Mouse (Mus musculus) embryonic facial prominence, embryonic 12.5 days (tissue): ENCODE data around the gene Tceal9. TPM values are rescaled to one million over a fixed set of nuclear protein-coding genes. Genes with fewer than 3 reads are reported as not detected.

ENCODE experiments used
- ATAC-seq: fragments of 200-750 bp; cut with Nextera tagmentation; 2 replicates; pipeline ENCODE4 v1.8.0; 2017; ENCODE audit not compliant: insufficient number of reproducible peaks, insufficient read depth, low FRiP score, low TSS enrichment
- H3K27ac ChIP-seq: fragments of 300-500 bp; sonication (generic); 2 replicates; pipeline ENCODE4 v1.5.1; 2016; ENCODE audit warnings: mild to moderate bottlenecking
- H3K27me3 ChIP-seq: fragments of 300-500 bp; sonication (generic); 2 replicates; pipeline ENCODE4 v1.6.1; 2016; ENCODE audit warnings: mild to moderate bottlenecking, moderate library complexity
- H3K36me3 ChIP-seq: fragments of 300-500 bp; sonication (generic); 2 replicates; pipeline ENCODE4 v1.6.1; 2016; ENCODE audit warnings: mild to moderate bottlenecking
- H3K4me1 ChIP-seq: fragments of 300-500 bp; sonication (generic); 2 replicates; pipeline ENCODE4 v1.6.1; 2016
- H3K4me2 ChIP-seq: fragments of 300-500 bp; sonication (generic); replicated peaks from 2 replicates; pipeline ENCODE4 v1.6.1; 2016; ENCODE audit warnings: mild to moderate bottlenecking, moderate library complexity
- H3K4me3 ChIP-seq: fragments of 300-500 bp; sonication (generic); 2 replicates; pipeline ENCODE4 v1.5.1; 2016; ENCODE audit warnings: mild to moderate bottlenecking
- H3K9ac ChIP-seq: fragments of 300-500 bp; sonication (generic); 2 replicates; pipeline ENCODE4 v1.6.1; 2016; ENCODE audit warnings: mild to moderate bottlenecking, moderate library complexity
- H3K9me3 ChIP-seq: fragments of 300-500 bp; sonication (generic); 2 replicates; pipeline ENCODE4 v1.6.1; 2016; ENCODE audit warnings: mild to moderate bottlenecking, moderate library complexity
- WGBS: fragments of 180-500 bp; shearing (Covaris S2); methylation state at CpG from one replicate; pipeline ENCODE4 v1.1.7; 2016; 5-methylcytosine and 5-hydroxymethylcytosine counted together
- polyA plus RNA-seq: library from polyadenylated mRNA; unstranded; fragments of >200 nt; fragmentation: Nextera tagmentation; extraction: Ambion mirVana; gene quantifications from 2 replicates; pipeline ENCODE4 v1.2.1, GENCODE M21; 2016

Tceal9 gene
- polyA plus RNA-seq, 1 experiment from 2014 or later = 600 TPM

DNA sequence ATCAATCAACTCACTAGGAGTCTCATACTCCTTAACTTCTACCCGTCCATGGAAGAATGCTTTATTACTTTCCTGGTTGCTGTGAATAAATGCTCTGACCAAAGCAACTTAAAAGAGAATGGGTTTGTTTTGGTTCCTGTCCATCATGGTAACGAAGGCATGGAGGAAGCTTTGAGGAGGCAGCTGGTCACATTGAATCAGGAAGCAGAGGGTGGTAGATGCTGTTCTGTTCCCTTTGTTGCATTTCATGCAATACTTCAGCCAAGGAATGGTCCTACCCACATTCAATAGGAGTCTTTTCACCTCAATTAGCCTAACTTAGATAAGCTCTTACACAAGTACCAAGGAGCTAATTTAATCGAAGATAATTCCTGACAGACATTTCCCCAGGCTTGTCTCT is 30.5 kb downstream of the Tceal9 start:
- 40% methylated on average over 3 of the region's 3 CpGs for WGBS
- Histone ChIP-seq H3K4me3 (no peak overlapping the region), H3K27ac (no peak overlapping the region), H3K9ac (no peak overlapping the region), H3K9me3 (no peaks in the 10 kb centered on the region), H3K36me3 (no peaks in the 10 kb centered on the region), H3K4me2 (no peak overlapping the region), H3K27me3 (no peaks in the 10 kb centered on the region), H3K4me1 (0 out of 2 replicates have a peak, but pooled peaks cover 3% of the 10 kb centered on the region)
- no peak for ATAC-seq

DNA sequence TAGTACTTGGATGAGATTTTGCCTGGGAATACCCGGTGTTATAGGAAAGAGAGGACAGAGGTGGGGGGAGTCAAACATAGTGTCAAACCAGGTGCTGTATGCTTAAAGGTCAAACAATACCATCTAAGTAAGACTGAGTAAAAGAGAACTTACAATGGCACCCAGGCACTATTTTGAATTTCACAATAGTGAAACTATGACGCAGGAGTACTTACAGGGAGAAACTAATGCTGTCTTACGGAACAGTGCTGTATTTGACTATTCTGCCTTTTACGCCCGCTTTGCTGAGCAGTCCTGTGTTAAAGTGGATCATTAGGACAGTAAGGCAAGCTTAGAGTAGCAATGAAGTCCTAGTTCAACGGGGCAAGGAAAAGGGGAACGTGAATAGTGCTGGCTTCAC is 32.7 kb downstream of the Tceal9 start:
- no peak for ATAC-seq
- Histone ChIP-seq H3K9me3 (no peaks in the 10 kb centered on the region), H3K36me3 (no peaks in the 10 kb centered on the region), H3K4me3 (no peak overlapping the region), H3K4me2 (no peak overlapping the region), H3K27me3 (no peaks in the 10 kb centered on the region), H3K4me1 (no peaks in the 10 kb centered on the region), H3K27ac (no peak overlapping the region), H3K9ac (no peak overlapping the region)
- 85% methylated on average over 7 of the region's 7 CpGs for WGBS

DNA sequence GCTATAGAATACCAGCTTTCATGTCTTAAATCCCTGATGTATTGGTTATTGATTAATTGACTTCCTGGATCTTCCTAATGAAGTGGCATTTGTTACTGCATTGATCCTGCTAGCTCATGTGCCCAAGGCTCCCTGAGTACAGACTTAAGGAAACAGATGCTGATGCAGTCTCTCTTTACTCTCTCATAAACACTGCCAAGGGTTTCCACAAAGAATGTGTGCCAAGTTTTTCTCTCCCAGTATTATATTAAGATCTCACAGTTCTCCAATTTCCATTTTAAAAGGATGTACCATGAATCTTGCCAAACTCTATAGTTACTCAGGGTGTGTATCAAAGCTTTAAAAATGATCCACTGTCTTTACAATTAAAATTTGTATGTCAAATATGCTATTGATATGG is 33.5 kb downstream of the Tceal9 start:
- ATAC-seq = no peak
- Histone ChIP-seq H3K4me2 (no peak overlapping the region), H3K27ac (no peak overlapping the region), H3K9me3 (no peaks in the 10 kb centered on the region), H3K9ac (no peak overlapping the region), H3K4me1 (no peaks in the 10 kb centered on the region), H3K4me3 (no peak overlapping the region), H3K36me3 (no peaks in the 10 kb centered on the region), H3K27me3 (no peaks in the 10 kb centered on the region)

GRCm38 (mm10) chrX:136279410-136279809 is 34.5 kb downstream of the Tceal9 start:
- Histone ChIP-seq H3K27ac (no peak overlapping the region), H3K27me3 (no peaks in the 10 kb centered on the region), H3K4me1 (no peaks in the 10 kb centered on the region), H3K4me2 (no peak overlapping the region), H3K9me3 (no peaks in the 10 kb centered on the region), H3K4me3 (no peak overlapping the region), H3K9ac (no peak overlapping the region), H3K36me3 (no peaks in the 10 kb centered on the region)
- 75% methylated on average over 5 of the region's 5 CpGs for WGBS
- ATAC-seq = no peak

DNA sequence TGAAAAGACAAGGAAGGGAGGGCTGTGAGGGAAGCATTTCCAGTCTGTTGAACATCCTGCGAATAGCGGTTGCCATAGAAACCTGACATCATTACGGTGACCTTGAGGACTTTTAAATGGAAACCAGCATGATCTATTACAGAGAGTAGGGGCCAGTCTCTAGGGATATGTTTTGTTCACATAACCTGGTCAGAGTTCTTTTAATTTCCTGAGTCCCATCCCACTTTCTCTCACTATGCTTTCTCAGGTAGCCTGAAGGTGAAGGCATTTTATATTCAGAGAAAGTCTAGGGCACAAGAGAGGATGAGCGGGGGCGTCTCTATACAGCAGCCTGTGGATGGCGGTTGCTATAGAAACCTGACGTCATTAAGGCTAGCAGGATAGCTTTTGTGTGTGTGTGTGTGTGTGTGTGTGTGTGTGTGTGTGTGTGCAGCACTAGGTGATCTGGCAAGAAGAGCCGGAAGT is 46.0 kb downstream of the Tceal9 start:
- WGBS = 22% methylated on average over 8 of the region's 8 CpGs
- no peak overlapping the region for H3K4me3 ChIP-seq
- H3K36me3 ChIP-seq = no peaks in the 10 kb centered on the region
- peak; percentile 67; the same call in 1 of the 2 replicates for ATAC-seq
- H3K27ac ChIP-seq = no peak overlapping the region
- H3K9ac ChIP-seq = no peak overlapping the region
- H3K27me3 ChIP-seq = no peaks in the 10 kb centered on the region
- H3K4me1 ChIP-seq = no peaks in the 10 kb centered on the region
- H3K9me3 ChIP-seq = no peaks in the 10 kb centered on the region
- peak overlapping the region; percentile 21; the same call in 1 of the 2 replicates for H3K4me2 ChIP-seq

Other genes starting within 250 kb of the Tceal9 start
- gene Arxes1, start 211.7 kb upstream of the Tceal9 start, polyA plus RNA-seq = 46.1 and 49.2 TPM in 2 replicates
- 192 and 203 TPM in 2 replicates for gene Bex2, start 176.8 kb upstream of the Tceal9 start, polyA plus RNA-seq
- gene Nxf3, start 159.8 kb upstream of the Tceal9 start, polyA plus RNA-seq = 0.10 TPM in 1 of 2 replicates, not detected in the other
- 68.5 and 68.7 TPM in 2 replicates for gene Bex4, start 106.1 kb upstream of the Tceal9 start, polyA plus RNA-seq
- 191 and 215 TPM in 2 replicates for gene Tceal8, start 72.7 kb upstream of the Tceal9 start, polyA plus RNA-seq
- 9.8 and 10.9 TPM in 2 replicates for gene Tceal5, start 41.2 kb upstream of the Tceal9 start, polyA plus RNA-seq
- gene Tceal7, start 30.3 kb upstream of the Tceal9 start, polyA plus RNA-seq = 9.8 and 12.1 TPM in 2 replicates
- gene Bex1, start 29.6 kb upstream of the Tceal9 start, polyA plus RNA-seq = 86.3 and 86.5 TPM in 2 replicates
- gene Bex3, start 25.2 kb downstream of the Tceal9 start, polyA plus RNA-seq = 585 and 595 TPM in 2 replicates